Mouse (Mus musculus) retina, postnatal 1 day (tissue): ENCODE results near the gene Prdx1.
"Not testable (repeated sequence)": the region's sequence is repeated elsewhere in the genome, so short reads cannot be mapped to it uniquely, and the experiment has no call there.

ENCODE experiments used
- DNase-seq: peaks from one replicate; pipeline ENCODE4 v3.0.0-alpha.2; 2012

Gene Prdx1

DNA sequence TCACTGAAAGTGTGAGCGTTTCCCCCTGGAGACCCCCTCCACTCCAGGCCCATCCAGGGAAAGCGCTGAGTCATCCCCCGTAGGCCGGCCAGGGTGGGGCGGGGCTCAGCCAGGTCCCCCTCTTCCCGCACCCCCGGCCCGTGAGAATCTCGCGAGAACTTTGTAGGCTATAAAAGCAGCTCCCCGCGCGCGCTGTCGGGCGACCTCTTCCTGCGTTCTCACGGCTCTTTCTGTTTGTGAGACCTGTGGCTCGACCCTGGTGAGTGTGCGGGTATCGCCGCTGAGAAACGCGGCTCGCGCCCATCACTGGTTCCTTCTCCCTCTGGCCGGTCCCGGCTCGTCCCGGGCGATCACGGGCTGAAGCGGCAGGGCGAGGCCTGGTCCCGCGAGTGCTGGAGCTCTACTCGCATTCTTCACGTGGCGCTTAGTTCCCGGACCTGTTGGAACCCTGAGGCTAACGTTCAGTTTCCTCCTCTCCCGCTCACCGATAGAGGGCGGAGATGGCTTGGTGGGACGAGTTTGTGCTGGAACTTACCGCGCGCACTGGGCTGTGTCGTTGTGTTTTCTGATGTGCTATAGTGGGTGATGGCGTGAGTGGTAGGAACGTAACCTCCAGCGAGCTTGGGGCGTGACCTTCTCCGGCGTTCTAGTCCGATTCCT, at the start of gene Prdx1:
Gene Prdx1 (plus strand): TSS at position 143 of the 660 bp plus-strand sequence.
- peak; percentile 97 for DNase-seq

GRCm38 (mm10) chr4:116638821-116639220, 46.5 kb upstream of the Prdx1 start:
- no peak for DNase-seq

- no peak for DNase-seq
Observed at GRCm38 (mm10) chr4:116642071-116642470, 43.3 kb upstream of the Prdx1 start.

DNA sequence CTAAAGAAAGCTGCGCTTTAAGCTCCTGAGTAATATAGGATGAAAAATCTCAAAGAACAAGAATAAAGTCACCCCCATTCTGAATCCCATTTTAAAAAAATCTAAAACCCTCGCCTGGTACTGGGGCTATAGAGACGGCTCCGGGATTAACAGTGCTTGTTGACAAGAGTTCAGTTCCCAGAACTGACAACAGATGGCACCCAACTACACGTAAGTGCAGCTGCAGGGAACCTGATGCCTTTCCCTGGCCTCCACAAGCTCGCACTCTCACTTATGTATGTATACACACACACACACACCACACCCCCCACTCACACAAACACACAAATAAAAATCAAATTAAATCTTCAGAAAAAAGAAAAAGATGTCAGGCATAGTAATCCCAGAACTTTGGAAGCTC, 41.0 kb upstream of the Prdx1 start:
- peak; percentile 63 for DNase-seq

- DNase-seq, result no peak
Observed at GRCm38 (mm10) chr4:116645624-116646023, 39.7 kb upstream of the Prdx1 start.

DNA sequence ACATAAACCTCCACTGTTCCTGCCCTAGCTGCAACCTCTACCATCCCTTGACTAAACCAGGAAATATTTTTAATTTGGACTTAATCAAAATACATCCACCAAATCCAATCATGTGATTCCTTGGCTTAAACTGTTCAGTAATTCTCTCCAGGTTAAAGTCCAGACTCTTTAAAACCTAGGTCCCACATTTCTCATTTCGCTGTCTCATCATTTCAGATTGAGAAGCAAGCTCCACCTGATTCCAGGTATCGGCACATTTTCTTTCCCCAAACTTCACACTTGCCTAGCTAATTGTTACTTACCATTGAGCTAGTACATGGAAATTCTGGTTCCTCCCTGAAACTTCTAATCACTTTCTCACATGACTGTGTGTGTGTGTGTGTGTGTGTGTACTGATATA, 35.9 kb upstream of the Prdx1 start:
- no peak for DNase-seq

DNA sequence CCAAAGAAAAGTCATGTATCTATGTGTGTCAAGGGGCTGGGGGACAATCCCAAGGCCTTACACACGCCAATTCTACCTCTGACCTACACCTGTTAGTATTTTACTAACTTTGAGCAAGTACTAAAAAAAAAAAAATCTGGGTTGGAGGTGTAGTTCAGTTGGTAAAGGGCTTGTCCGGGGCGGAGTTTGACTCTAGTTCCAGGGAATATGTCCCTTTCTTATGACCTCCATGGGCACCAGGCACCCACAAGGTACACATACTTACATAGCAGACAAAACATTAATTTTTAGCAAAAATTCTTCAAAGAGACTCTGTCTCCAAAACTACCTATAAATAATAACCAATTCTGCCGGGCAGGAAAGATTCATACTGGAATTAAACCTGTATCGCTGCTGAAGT, 35.0 kb upstream of the Prdx1 start:
- DNase-seq, result no peak

GRCm38 (mm10) chr4:116650924-116651796, 34.2 kb upstream of the Prdx1 start, which contains the start of gene Akr1a1:
TSS of gene Akr1a1 (minus strand) at chr4:116651680.
- DNase-seq, result peak; percentile 96

- no peak for DNase-seq
Observed at GRCm38 (mm10) chr4:116651797-116652135, 33.6 kb upstream of the Prdx1 start.

GRCm38 (mm10) chr4:116653228-116653627, 32.1 kb upstream of the Prdx1 start:
- DNase-seq, result no peak

DNA sequence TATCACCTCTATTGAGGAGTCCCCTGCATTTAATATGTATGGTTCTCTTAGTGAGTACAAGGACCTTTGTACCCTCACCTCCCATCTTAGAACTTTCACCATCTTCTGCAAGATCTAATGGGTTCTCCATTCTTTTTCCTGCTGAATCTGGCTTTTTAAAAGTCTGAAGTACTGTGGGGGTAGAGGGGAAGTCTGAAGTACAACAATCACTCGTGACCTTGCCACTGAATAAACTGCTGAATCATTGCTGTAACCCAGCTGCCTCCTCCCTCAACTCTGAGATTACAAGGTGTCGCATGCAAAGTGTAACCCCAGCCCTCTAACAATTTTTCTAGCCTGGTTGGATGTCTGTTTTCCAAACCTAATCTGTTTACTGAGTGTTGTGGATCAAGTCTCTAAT, 30.2 kb upstream of the Prdx1 start:
- DNase-seq, result no peak

GRCm38 (mm10) chr4:116655658-116656057, 29.7 kb upstream of the Prdx1 start:
- no peak for DNase-seq

DNA sequence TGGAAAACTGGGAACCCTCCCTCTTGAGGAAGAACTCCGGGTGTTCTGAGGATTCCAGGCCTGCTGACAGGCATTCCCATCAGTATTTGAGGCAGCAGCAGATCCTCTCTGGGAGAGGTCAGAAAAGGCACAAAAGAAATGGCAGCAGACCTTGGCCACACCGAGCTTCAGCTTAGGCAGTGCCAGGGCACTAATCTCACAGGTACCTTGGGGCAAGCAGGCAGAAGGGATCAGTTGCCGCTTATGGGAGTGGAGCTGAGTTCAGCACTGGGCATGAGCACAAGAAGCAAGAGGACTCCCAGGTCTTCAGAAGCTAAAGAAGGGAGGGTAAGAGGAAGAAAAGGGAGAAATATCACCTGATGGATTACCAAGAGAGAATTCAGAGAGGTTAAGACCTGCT, 27.4 kb upstream of the Prdx1 start:
- DNase-seq, result no peak

DNA sequence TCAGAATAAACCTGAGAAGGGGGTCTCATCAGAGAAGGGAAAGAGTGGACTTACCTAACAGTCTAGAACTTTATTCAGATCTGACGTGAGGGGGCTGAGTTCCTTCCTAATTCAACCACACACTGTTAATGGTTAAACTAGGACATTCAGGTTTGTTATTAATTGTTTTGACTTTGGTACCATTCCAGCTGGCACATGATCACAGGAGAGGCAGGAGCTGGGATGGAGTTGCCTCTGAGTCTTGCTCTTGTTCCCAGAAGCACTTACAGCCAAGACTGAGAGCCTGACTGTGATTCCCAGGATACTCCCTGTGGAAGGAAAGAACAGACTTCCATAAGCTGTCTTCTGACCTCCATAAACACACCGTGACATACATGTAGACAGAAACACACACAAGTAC, 25.9 kb upstream of the Prdx1 start:
- peak; percentile 13 for DNase-seq

DNA sequence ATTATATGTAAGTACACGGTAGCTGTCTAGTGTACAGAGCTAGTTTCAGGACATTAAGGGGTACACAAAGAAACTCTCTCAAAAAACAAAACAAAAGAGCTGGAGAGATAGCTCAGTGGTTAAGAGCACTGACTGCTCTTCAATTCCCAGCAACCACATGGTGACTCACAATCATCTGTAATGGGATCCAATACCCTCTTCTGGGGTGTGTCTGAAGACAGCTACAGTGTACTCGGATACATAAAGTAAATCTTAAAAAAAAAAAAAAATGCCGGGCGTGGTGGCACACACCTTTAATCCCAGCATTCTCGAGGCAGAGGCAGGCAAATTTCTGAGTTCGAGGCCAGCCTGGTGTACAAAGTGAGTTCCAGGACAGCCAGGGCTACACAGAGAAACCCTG, 25.4 kb upstream of the Prdx1 start:
- DNase-seq, result not testable (repeated sequence)

- no peak for DNase-seq
Observed at GRCm38 (mm10) chr4:116660829-116661228, 24.5 kb upstream of the Prdx1 start.

DNA sequence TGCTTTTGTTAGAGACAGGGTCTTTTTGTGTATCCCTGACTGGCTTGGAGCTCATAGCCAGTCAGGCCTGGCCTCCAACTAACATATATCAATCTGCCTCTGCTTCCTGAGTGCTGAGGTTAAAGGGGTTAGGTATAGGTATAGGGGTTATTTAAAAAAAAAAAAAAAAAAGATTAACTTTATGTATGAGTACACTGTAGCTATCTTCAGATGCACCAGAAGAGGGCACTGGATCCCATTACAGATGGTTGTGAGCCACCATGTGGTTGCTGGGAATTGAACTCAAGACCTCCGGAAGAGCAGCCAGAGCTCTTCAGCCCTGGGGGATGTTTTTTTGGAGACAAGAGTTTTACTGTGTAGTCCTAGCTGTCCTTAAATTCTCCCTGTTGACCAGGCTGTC, 23.3 kb upstream of the Prdx1 start:
- DNase-seq, result no peak

DNA sequence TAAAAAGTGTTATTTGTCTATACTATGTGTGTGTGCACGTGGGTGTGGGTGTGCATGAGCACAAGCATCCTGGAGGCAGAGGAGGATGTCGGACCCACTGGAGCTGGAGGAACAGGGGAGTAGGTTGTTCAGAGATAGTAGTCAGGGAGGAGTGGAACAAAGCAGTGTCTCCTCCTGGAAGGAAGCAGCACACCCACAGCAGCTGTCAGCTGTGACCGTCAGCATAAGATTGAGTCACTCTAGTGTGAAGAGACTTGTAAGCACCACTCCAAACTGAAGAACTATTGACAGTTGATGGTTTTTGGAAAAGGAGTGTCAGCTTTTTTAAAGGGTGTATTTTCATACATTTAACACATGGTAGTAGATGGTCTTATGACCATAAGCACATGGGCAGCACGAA, 18.7 kb upstream of the Prdx1 start:
- no peak for DNase-seq

DNA sequence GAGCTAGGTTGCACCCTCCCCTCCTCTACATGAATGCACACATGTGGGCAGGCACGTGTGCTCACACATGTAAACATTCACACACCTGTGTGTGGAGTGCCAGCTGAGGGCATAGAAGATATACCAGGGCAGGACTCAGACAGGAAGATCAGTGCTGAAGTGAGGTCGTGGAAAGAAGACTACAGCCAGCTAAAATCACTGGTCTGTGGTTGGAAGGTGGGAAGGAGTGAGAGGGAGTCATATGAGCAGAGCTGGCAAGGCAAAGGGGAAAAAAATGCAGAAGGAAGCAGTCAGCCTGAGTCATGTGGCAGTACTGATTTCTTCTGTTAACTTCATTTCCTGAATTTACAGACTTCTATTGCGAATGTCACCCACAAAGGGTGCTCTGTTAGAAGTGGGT, 17.2 kb upstream of the Prdx1 start:
- DNase-seq, result no peak

- DNase-seq, result peak; percentile 25
Observed at GRCm38 (mm10) chr4:116669291-116669690, 16.1 kb upstream of the Prdx1 start.

- no peak for DNase-seq
Observed at GRCm38 (mm10) chr4:116672785-116673184, 12.6 kb upstream of the Prdx1 start.

GRCm38 (mm10) chr4:116674761-116675160, 10.6 kb upstream of the Prdx1 start:
- not testable (repeated sequence) for DNase-seq

DNA sequence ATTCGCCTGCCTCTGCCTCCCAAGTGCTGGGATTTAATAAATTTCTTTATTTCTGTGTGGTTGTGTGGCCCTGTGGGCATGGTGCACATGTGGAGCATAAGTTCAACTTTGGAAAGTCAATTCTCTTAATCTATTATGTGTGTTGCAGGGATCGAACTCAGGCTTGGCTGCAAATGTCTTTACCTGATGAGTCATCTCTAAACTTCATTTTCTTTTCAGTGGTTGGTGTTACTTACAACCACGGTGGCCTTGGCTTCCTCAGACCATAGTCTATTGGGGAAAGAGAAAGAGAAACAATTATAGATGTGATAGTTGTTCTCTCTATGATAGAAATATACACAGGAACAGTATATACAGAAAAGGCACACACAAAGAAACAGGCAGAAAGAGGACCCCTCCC, 9.3 kb upstream of the Prdx1 start:
- no peak for DNase-seq

DNA sequence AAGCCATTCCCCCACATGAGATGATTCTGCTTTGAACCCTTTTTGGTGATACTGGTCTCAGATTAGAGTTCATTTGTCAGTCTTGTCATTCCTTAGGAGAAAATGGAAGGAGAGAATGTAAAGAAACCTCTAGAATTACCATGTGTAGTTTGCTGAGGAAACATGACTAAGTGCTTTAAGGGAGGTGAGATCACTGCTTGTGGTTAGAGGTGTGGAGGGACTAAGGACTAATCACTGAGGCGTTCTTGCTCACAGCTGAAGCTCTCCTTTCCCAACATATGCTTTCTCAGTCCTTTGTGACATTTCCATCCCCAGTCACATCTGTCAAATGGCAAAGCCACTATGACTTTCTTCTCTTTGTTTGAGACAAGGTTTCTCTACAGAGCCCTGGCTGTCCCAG, 7.5 kb upstream of the Prdx1 start:
- no peak for DNase-seq
